Mouse (Mus musculus): ENCODE measurements at regions not wholly inside any gene's neighbourhood (a gene's known extent, or its start where the extent isn't known, plus 50 kb on each side); places are given as distances from the start of the nearest gene placed in this dataset.

GRCm38 (mm10) chrX:11633823-11634222 is 306.2 kb downstream of the H2al1j start:
- H3K4me2 ChIP-seq (replicated peaks) = no peak overlapping the region
- no peaks in the 10 kb centered on the region for H3K36me3 ChIP-seq
- no peaks in the 10 kb centered on the region for H3K4me1 ChIP-seq
- H3K4me3 ChIP-seq = no peak overlapping the region
- no peaks in the 10 kb centered on the region for H3K27me3 ChIP-seq (replicated peaks)
- no peak for ATAC-seq (ENCODE audit: low FRiP score, low read depth)
- 62% methylated on average over 6 of the region's 6 CpGs for WGBS
- H3K27ac ChIP-seq = no peak overlapping the region
- H3K9ac ChIP-seq = no peak overlapping the region
- H3K9me3 ChIP-seq = no peaks in the 10 kb centered on the region

DNA sequence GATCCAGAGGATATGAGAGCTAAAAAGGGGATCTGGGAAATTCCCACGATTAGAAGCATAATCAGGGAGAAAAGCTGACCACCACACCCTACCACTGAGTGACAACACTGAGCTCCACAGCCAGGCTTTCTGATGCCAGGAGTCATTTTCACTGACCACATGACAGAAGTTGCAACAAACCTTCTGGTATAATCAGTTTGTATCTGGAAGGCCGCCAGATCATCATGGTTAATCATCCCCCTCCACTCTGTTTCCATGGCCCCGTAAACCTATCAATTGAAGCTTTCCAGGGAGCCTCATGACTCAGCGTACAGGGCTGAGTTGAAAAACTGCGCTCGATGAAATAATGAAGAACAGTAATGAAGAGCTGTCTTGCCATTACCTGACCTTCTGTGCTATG is 316.9 kb downstream of the H2al1j start:
- Histone ChIP-seq H3K4me3 (no peak overlapping the region), H3K4me2 (replicated peaks) (no peak overlapping the region), H3K4me1 (no peaks in the 10 kb centered on the region), H3K9me3 (no peaks in the 10 kb centered on the region), H3K27ac (no peak overlapping the region), H3K9ac (no peak overlapping the region), H3K27me3 (replicated peaks) (no peaks in the 10 kb centered on the region), H3K36me3 (no peaks in the 10 kb centered on the region)
- no peak for ATAC-seq (ENCODE audit: low FRiP score, low read depth)
- WGBS = 72% methylated on average over 6 of the region's 6 CpGs

- no peak for ATAC-seq (ENCODE audit: low FRiP score, low read depth)
- Histone ChIP-seq H3K4me2 (replicated peaks) (no peak overlapping the region), H3K27me3 (replicated peaks) (no peaks in the 10 kb centered on the region), H3K27ac (no peak overlapping the region), H3K4me1 (no peaks in the 10 kb centered on the region), H3K9me3 (no peaks in the 10 kb centered on the region), H3K9ac (no peak overlapping the region), H3K4me3 (no peak overlapping the region), H3K36me3 (no peaks in the 10 kb centered on the region)
- 89% methylated on average over 7 of the region's 7 CpGs for WGBS
These were observed 319.3 kb downstream of the H2al1j start for GRCm38 (mm10) chrX:11646681-11647526.

DNA sequence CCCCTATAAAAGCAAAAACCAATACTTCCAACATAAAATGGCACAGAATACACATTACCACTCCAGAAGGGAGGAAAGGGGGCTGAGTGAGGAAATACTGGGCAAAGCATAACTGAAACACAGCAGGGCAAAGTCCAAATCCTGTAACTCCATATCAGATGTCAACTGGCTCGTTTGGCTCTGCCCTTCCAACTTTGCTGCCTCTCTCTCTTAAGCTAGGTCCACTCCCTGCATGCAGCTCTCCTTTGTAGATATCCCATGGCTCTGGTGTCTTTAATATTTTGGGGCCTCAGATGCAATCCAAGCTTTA is 319.9 kb downstream of the H2al1j start:
- Histone ChIP-seq H3K4me2 (replicated peaks) (no peak overlapping the region), H3K36me3 (no peaks in the 10 kb centered on the region), H3K4me3 (no peak overlapping the region), H3K27ac (no peak overlapping the region), H3K27me3 (replicated peaks) (no peaks in the 10 kb centered on the region), H3K9me3 (no peaks in the 10 kb centered on the region), H3K4me1 (no peaks in the 10 kb centered on the region), H3K9ac (no peak overlapping the region)
- WGBS = 53% methylated on average over 1 of the region's 1 CpGs
- ATAC-seq (ENCODE audit: low FRiP score, low read depth) = no peak

DNA sequence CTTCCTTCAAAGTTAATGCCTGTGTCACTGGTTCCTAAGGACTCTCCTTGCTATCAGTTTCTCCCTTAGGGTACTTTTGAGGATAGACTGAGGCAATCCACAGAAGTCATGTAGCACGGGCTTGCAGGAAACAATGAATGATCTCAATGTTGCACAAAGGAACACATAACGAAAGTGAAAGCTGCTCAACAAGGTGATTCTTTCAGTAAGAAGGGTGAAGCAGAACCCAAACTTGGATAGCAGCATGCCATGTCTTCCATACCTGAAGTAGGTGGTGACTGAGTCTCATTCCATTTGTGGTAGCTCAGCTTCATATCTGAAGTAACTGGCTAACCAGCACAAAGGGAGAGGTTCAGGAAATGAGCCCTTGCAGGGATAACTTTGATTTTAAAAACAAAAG is 325.7 kb downstream of the H2al1j start:
- WGBS = 92% methylated on average over 2 of the region's 2 CpGs
- H3K27me3 ChIP-seq (replicated peaks) = no peaks in the 10 kb centered on the region
- H3K4me2 ChIP-seq (replicated peaks) = no peak overlapping the region
- no peaks in the 10 kb centered on the region for H3K4me1 ChIP-seq
- H3K4me3 ChIP-seq = no peak overlapping the region
- H3K9me3 ChIP-seq = no peaks in the 10 kb centered on the region
- ATAC-seq (ENCODE audit: low FRiP score, low read depth) = no peak
- H3K36me3 ChIP-seq = no peaks in the 10 kb centered on the region
- no peak overlapping the region for H3K27ac ChIP-seq
- no peak overlapping the region for H3K9ac ChIP-seq

DNA sequence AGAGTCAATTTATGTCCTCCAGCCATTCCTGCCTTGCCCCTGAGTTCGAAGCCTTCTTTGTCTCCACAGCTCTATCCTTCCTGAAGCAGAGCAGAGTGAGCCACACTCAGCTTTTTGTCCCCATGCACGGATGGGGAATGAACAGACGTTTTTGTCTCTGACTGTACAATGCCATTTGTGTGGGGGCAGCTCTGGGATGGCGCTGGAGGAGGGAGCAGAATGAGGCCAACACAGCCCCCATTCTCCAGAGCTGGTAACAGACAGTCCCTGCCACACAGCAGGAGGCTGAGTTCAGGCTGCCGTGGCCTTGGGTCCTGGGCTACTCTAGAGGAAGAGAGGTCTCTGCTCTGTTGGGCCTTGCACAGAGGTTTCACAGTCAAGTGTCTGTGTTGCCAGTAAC is 327.4 kb downstream of the H2al1j start:
- Histone ChIP-seq H3K4me3 (no peak overlapping the region), H3K4me1 (no peaks in the 10 kb centered on the region), H3K27ac (no peak overlapping the region), H3K36me3 (no peaks in the 10 kb centered on the region), H3K9ac (no peak overlapping the region), H3K9me3 (no peaks in the 10 kb centered on the region), H3K27me3 (replicated peaks) (no peaks in the 10 kb centered on the region), H3K4me2 (replicated peaks) (no peak overlapping the region)
- no peak for ATAC-seq (ENCODE audit: low FRiP score, low read depth)
- 42% methylated on average over 5 of the region's 5 CpGs for WGBS

DNA sequence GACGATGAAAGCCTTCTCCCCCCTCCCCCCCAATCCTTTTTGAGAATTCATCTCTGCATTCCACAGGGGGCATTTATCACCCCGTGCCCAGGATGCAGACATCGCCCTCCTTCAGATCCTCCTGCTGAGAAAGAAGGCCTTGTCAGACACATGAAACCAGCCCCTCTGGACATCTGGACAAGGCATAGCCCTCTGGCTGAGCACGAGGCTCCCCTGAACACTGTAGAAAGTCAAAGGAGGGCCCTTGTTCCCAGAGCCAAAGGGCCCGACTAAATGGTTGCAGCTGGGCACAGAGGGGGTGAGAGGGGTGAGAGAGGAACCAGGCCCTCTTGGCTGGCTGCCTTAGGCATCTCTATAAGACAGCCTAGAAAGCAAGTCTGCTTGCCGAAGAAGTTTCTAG is 327.8 kb downstream of the H2al1j start:
- 45% methylated on average over 6 of the region's 6 CpGs for WGBS
- Histone ChIP-seq H3K36me3 (no peaks in the 10 kb centered on the region), H3K9me3 (no peaks in the 10 kb centered on the region), H3K4me2 (replicated peaks) (no peak overlapping the region), H3K4me1 (no peaks in the 10 kb centered on the region), H3K27me3 (replicated peaks) (no peaks in the 10 kb centered on the region), H3K27ac (no peak overlapping the region), H3K9ac (no peak overlapping the region), H3K4me3 (no peak overlapping the region)
- no peak for ATAC-seq (ENCODE audit: low FRiP score, low read depth)

- Histone ChIP-seq H3K36me3 (no peaks in the 10 kb centered on the region), H3K4me1 (no peaks in the 10 kb centered on the region), H3K27me3 (replicated peaks) (no peaks in the 10 kb centered on the region), H3K27ac (no peak overlapping the region), H3K9ac (no peak overlapping the region), H3K4me2 (replicated peaks) (no peak overlapping the region), H3K9me3 (no peaks in the 10 kb centered on the region), H3K4me3 (no peak overlapping the region)
- ATAC-seq (ENCODE audit: low FRiP score, low read depth) = no peak
- WGBS = 56% methylated on average over 9 of the region's 9 CpGs
These were observed 330.1 kb downstream of the H2al1j start for GRCm38 (mm10) chrX:11657606-11658254.

GRCm38 (mm10) chrX:11663187-11663829 is 335.7 kb downstream of the H2al1j start:
- Histone ChIP-seq H3K27ac (peak overlapping the region; percentile 7; the same call in 1 of the 2 replicates), H3K9ac (no peak overlapping the region)
- WGBS = 22% methylated on average over 6 of the region's 6 CpGs

GRCm38 (mm10) chrX:11664330-11665061 is 336.9 kb downstream of the H2al1j start:
- Histone ChIP-seq H3K4me2 (replicated peaks) (peak overlapping the region; percentile 61), H3K27ac (peak overlapping the region; percentile 62; the same call in 1 of the 2 replicates), H3K9me3 (no peaks in the 10 kb centered on the region), H3K4me3 (peak overlapping the region; percentile 34), H3K27me3 (replicated peaks) (peaks cover 4% of the 10 kb centered on the region; the same call in 1 of the 2 replicates), H3K9ac (peak overlapping the region; percentile 63), H3K36me3 (no peaks in the 10 kb centered on the region), H3K4me1 (peaks cover 8% of the 10 kb centered on the region)
- whole genome bisulfite sequencing = 5% methylated on average over 43 of the region's 68 CpGs
- ATAC-seq (ENCODE audit: low FRiP score, low read depth) = peak; percentile 80

More at GRCm38 (mm10) chrX:11663187-11663829, 335.7 kb downstream of the H2al1j start:
- Histone ChIP-seq H3K9me3 (no peaks in the 10 kb centered on the region), H3K27me3 (replicated peaks) (peaks cover 4% of the 10 kb centered on the region; the same call in 1 of the 2 replicates), H3K4me1 (peaks cover 8% of the 10 kb centered on the region), H3K4me3 (no peak overlapping the region), H3K4me2 (replicated peaks) (no peak overlapping the region), H3K36me3 (no peaks in the 10 kb centered on the region)
- peak; percentile 51; the same call in 1 of the 2 replicates for ATAC-seq (ENCODE audit: low FRiP score, low read depth)

DNA sequence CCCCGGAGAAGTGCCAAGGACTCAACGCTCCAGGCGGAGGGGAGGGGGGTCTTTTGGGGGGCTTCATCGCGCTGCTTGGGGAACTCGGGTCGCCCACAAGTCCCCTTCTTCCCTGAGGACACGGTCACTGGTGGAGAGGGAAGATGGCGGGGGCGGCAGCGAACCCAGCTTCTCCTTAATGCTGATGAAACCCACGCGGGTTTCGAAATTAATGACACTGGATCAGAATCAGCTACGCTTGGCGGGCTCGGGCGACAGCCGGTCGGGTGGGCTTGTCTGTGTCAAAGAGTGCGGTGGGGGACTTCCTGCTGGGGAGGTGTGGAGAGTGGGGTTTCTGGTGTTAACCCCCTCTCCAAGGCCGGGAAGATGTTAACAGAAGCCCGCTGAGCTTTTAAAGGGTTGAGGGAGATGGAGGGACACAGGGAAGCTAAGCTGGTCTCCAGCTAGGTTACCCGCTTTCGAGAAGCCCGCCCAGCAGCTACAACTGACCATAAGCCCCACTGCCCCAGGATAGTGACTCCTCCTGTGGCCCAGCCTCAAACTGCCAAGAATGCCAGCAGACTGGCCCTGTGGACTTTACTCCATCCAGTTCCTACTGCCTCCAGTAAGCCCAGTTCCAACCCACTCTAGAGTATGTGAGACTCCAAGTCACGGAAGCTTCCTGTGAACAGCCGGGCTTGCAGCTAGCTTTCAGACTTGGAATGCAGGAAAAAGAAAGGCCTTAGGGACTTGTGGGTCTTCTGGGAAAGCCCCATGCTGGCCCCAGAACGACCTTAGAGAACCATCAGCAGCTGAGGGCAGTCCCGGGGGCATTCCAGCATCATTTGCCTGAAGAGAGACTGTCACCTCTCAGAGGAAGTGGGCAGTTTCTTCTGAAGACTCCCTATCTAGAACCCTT is 337.7 kb downstream of the H2al1j start:
- Histone ChIP-seq H3K27me3 (replicated peaks) (peaks cover 4% of the 10 kb centered on the region; the same call in 1 of the 2 replicates), H3K36me3 (no peaks in the 10 kb centered on the region), H3K4me1 (peaks cover 8% of the 10 kb centered on the region), H3K4me2 (replicated peaks) (peak overlapping the region; percentile 61), H3K4me3 (peak overlapping the region; percentile 34), H3K9ac (peak overlapping the region; percentile 63), H3K9me3 (no peaks in the 10 kb centered on the region), H3K27ac (0 out of 2 replicates have a peak overlapping the region, but pooled peaks have one; percentile 62)
- peak; percentile 11 for ATAC-seq (ENCODE audit: low FRiP score, low read depth)
- WGBS = 15% methylated on average over 28 of the region's 30 CpGs

Measured in neural tube, embryonic 12.5 days (tissue).